Mouse (Mus musculus) liver, embryonic 14.5 days (tissue): ENCODE measurements at regions not wholly inside any gene's neighbourhood (a gene's known extent, or its start where the extent isn't known, plus 50 kb on each side); places are given as distances from the start of the nearest gene placed in this dataset.

Experiments
- ATAC-seq: fragments of 200-750 bp; cut with Nextera tagmentation; 2 replicates; pipeline ENCODE4 v1.8.0; 2017; ENCODE audit warnings: moderate number of reproducible peaks, mild to moderate bottlenecking, moderate library complexity; ENCODE audit not compliant: insufficient read depth
- DNase-seq, 3 experiments: peaks; one replicate each; pipeline ENCODE4 v3.0.0-alpha.2; 2012 to 2013; ENCODE audit warnings: low read depth in 3 of 3, low spot score in 3 of 3
- H3K27ac ChIP-seq: fragments of 300-500 bp; sonication (generic); 2 replicates; pipeline ENCODE4 v1.5.1; 2014; ENCODE audit warnings: moderate library complexity, mild to moderate bottlenecking, control low read depth, inconsistent platforms
- H3K27me3 ChIP-seq: fragments of 300-500 bp; sonication (generic); 2 replicates; pipeline ENCODE4 v1.6.1; 2014; ENCODE audit warnings: mild to moderate bottlenecking, low read length, moderate library complexity; ENCODE audit not compliant: control insufficient read depth, insufficient read depth
- H3K36me3 ChIP-seq: fragments of 300-500 bp; sonication (generic); replicated peaks from 2 replicates; pipeline ENCODE4 v1.6.1; 2014; ENCODE audit warnings: low read depth; ENCODE audit not compliant: control insufficient read depth, insufficient read depth
- H3K4me1 ChIP-seq, 2 experiments: fragments of 200-500 bp in 1 of 2; fragments of 300-500 bp in 1 of 2; sonication (generic) in 1 of 2; replicated peaks; 2 replicates each; pipeline ENCODE4 v1.6.1; 2012 to 2014; ENCODE audit warnings: antibody characterized with exemption in 1 of 2, inconsistent platforms in 1 of 2, low read length in 1 of 2; ENCODE audit not compliant: control insufficient read depth in 2 of 2, insufficient read depth in 2 of 2
- H3K4me2 ChIP-seq: fragments of 300-500 bp; sonication (generic); 2 replicates; pipeline ENCODE4 v1.6.1; 2014; ENCODE audit warnings: low read depth, mild to moderate bottlenecking, control low read depth, moderate library complexity
- H3K4me3 ChIP-seq, 2 experiments: fragments of 200-500 bp in 1 of 2; fragments of 300-500 bp in 1 of 2; sonication (generic) in 1 of 2; 2 replicates each; pipeline ENCODE4 v1.5.1; 2012 to 2014; ENCODE audit warnings: low read depth in 2 of 2, low read length in 2 of 2, mild to moderate bottlenecking in 2 of 2, control low read depth in 1 of 2, inconsistent platforms in 1 of 2, moderate library complexity in 1 of 2; ENCODE audit not compliant: insufficient read depth in 1 of 2
- H3K9ac ChIP-seq: fragments of 300-500 bp; sonication (generic); replicated peaks from 2 replicates; pipeline ENCODE4 v1.6.1; 2014; ENCODE audit warnings: mild to moderate bottlenecking, control low read depth, moderate library complexity
- H3K9me3 ChIP-seq: fragments of 300-500 bp; sonication (generic); 2 replicates; pipeline ENCODE4 v1.6.1; 2016; ENCODE audit warnings: low read length, mixed read lengths; ENCODE audit not compliant: control insufficient read depth
- CTCF ChIP-seq: IDR thresholded peaks from 2 replicates; pipeline ENCODE4 v1.5.1; 2016; ENCODE audit warnings: antibody characterized with exemption, low read depth, control low read depth
- EP300 ChIP-seq: IDR thresholded peaks from 2 replicates; pipeline ENCODE4 v1.6.1; 2016; ENCODE audit warnings: antibody characterized with exemption, low read depth
- whole genome bisulfite sequencing: fragments of 180-500 bp; shearing (Covaris S2); extraction: QIAGEN DNeasy Blood & Tissue Kit; methylation state at CpG from one replicate; pipeline ENCODE4 v1.1.7; 2014; ENCODE audit not compliant: insufficient replicate concordance; 5-methylcytosine and 5-hydroxymethylcytosine counted together

GRCm38 (mm10) chr7:134497219-134497618 is 111.8 kb upstream of the D7Ertd443e start:
- Histone ChIP-seq H3K9ac (no peak overlapping the region), H3K27me3 (no peaks in the 10 kb centered on the region), H3K27ac (no peak overlapping the region), H3K4me2 (no peak overlapping the region), H3K4me1 (no peaks in the 10 kb centered on the region), H3K9me3 (no peaks in the 10 kb centered on the region), H3K4me3 (no peak overlapping the region), H3K36me3 (no peaks in the 10 kb centered on the region)
- TF ChIP-seq CTCF: no peak
- DNase-seq (no peak), ATAC-seq (no peak)
- WGBS: 49% methylated on average over 11 of the region's 11 CpGs

DNA sequence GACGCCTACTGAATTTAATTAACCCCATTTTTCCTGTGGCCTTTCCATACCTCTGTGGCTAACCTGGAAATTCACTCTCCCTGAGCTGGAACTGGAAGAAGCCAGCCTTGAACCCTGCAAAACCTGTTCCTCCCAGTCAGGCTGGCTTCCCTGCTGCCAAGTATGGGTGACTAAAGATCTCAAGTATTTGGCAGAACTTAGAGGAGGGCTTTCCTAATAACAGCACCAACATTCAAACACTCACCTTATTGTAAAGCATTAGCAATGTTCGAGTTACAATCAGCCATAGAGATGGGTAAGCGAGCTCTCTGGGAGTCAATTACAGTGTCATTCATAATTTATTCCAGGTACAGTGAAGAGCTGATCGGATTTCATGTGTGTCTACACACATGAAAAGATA is 112.4 kb upstream of the D7Ertd443e start:
- H3K4me1 ChIP-seq: no peaks in the 10 kb centered on the region
- 56% methylated on average over 4 of the region's 4 CpGs for WGBS
- TF ChIP-seq CTCF: no peak
- TF ChIP-seq EP300: no peak

DNA sequence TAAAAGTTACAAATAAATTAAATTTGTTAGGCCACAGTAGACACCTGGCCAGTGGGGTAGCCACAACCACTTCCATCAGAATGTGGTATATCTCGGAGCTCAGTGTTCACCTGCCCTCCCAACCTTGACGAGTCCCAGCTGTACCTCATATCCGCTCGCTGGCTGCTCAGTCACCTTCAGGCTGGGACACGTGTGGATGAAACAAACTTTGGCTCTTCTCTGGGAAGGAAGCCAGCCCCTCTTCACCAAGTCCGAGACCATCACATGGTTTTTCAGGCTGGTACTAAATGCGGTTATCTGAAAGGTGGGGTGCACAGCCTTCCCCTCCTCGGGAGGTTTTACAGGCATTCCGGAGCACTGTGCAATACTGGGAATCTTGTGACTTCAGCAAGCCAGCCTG is 113.3 kb upstream of the D7Ertd443e start:
- no peak overlapping the region for H3K9ac ChIP-seq
- no peaks in the 10 kb centered on the region for H3K36me3 ChIP-seq
- ATAC-seq (no peak), DNase-seq (no peak)
- H3K4me2 ChIP-seq: no peak overlapping the region
- H3K4me3 ChIP-seq: no peak overlapping the region
- no peaks in the 10 kb centered on the region for H3K9me3 ChIP-seq
- H3K4me1 ChIP-seq: no peaks in the 10 kb centered on the region
- H3K27me3 ChIP-seq: no peaks in the 10 kb centered on the region
- no peak overlapping the region for H3K27ac ChIP-seq
- no peak for TF ChIP-seq EP300
- no peak for TF ChIP-seq CTCF
- WGBS: 66% methylated on average over 9 of the region's 9 CpGs

More for the DNA sequence above, 112.4 kb upstream of the D7Ertd443e start:
- H3K27me3 ChIP-seq: no peaks in the 10 kb centered on the region
- H3K27ac ChIP-seq: no peak overlapping the region
- ATAC-seq (no peak), DNase-seq (no peak)
- H3K4me3 ChIP-seq: no peak overlapping the region
- no peak overlapping the region for H3K9ac ChIP-seq
- no peaks in the 10 kb centered on the region for H3K36me3 ChIP-seq
- no peak overlapping the region for H3K4me2 ChIP-seq
- no peaks in the 10 kb centered on the region for H3K9me3 ChIP-seq

DNA sequence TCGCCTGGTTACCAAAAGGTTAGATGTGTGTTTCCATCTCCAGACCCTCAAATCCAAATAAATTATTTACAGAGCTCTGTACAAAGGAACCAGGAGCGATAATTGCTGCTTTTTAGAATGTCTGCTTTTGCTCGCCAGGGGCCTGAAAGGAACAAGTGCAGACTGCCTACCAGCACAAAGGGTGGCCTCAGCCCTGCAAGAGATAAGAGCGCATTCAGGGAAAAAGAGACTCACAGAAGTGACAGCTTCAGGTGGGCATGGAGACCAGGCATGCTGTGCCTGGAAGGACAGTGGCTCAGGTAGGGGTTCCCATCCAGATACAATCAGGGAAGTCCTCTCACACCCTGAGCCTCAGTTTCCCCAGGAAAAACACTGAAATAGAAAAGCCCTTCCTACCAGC is 114.0 kb upstream of the D7Ertd443e start:
- no peak for DNase-seq
- 45% methylated on average over 4 of the region's 4 CpGs for WGBS
- Histone ChIP-seq H3K27ac (no peak overlapping the region), H3K4me1 (no peaks in the 10 kb centered on the region), H3K9ac (no peak overlapping the region), H3K27me3 (no peaks in the 10 kb centered on the region), H3K9me3 (no peaks in the 10 kb centered on the region), H3K4me2 (no peak overlapping the region), H3K4me3 (no peak overlapping the region), H3K36me3 (no peaks in the 10 kb centered on the region)
- no peak for ATAC-seq
- TF ChIP-seq CTCF (no peak), EP300 (no peak)

DNA sequence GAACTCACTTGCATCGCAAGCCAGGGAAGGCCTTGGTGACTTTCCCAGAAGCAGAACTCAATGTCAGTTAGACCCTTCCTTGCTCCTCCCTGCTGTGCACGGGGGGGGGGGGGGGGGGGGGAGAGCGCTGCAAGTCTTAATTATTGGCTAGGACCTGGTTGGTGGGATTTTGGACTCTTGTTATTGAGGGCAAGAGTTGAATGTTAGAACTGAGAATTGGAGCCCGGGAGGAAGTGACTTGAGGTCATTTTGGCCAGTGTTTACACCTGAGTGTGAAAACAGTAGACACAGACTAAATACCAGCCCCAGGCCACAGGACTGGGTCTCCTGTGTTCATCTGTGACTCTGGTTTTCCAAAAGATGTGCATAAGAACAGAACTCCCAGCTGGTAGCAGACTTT is 114.7 kb upstream of the D7Ertd443e start:
- H3K9ac ChIP-seq: no peak overlapping the region
- no peaks in the 10 kb centered on the region for H3K27me3 ChIP-seq
- DNase-seq (no peak), ATAC-seq (no peak)
- H3K9me3 ChIP-seq: no peaks in the 10 kb centered on the region
- no peak overlapping the region for H3K4me2 ChIP-seq
- H3K4me3 ChIP-seq: no peak overlapping the region
- no peaks in the 10 kb centered on the region for H3K36me3 ChIP-seq
- 56% methylated on average over 4 of the region's 4 CpGs for WGBS
- TF ChIP-seq EP300 (no peak), CTCF (no peak)
- H3K4me1 ChIP-seq: no peaks in the 10 kb centered on the region
- H3K27ac ChIP-seq: no peak overlapping the region

GRCm38 (mm10) chr7:134501079-134501478 is 115.6 kb upstream of the D7Ertd443e start:
- Histone ChIP-seq H3K27me3 (no peaks in the 10 kb centered on the region), H3K27ac (no peak overlapping the region), H3K4me3 (no peak overlapping the region), H3K4me2 (no peak overlapping the region), H3K36me3 (no peaks in the 10 kb centered on the region), H3K9ac (no peak overlapping the region), H3K9me3 (no peaks in the 10 kb centered on the region), H3K4me1 (no peaks in the 10 kb centered on the region)
- no peak for DNase-seq
- 9% methylated on average over 1 of the region's 1 CpGs for WGBS
- no peak for ATAC-seq
- TF ChIP-seq CTCF (no peak), EP300 (no peak)
